Mouse (Mus musculus) small intestine, adult 2 months (tissue): ENCODE measurements around the gene Ptprd. TPM values are rescaled to one million over a fixed set of nuclear protein-coding genes. Genes with fewer than 3 reads are reported as not detected.

Experiments
- H3K27ac ChIP-seq: fragments of 200-500 bp; 2 replicates; pipeline ENCODE4 v1.5.1; 2012; ENCODE audit warnings: low read depth, low read length, control low read depth, inconsistent platforms; ENCODE audit not compliant: insufficient read depth
- H3K27me3 ChIP-seq: fragments of 200-500 bp; 2 replicates; pipeline ENCODE4 v1.6.1; 2012; ENCODE audit warnings: mild to moderate bottlenecking, moderate library complexity, low read length, inconsistent platforms; ENCODE audit not compliant: control insufficient read depth, insufficient read depth
- H3K36me3 ChIP-seq: fragments of 200-500 bp; 2 replicates; pipeline ENCODE4 v1.6.1; 2012; ENCODE audit warnings: mild to moderate bottlenecking, low read length, control low read depth, inconsistent platforms; ENCODE audit not compliant: control insufficient read depth, insufficient read depth
- H3K4me1 ChIP-seq: fragments of 200-500 bp; 2 replicates; pipeline ENCODE4 v1.6.1; 2012; ENCODE audit warnings: low read length, inconsistent platforms, mixed read lengths; ENCODE audit not compliant: control insufficient read depth, insufficient read depth, insufficient read length
- H3K4me3 ChIP-seq: fragments of 200-500 bp; 2 replicates; pipeline ENCODE4 v1.5.1; 2012; ENCODE audit warnings: low read depth, mild to moderate bottlenecking, control low read depth, inconsistent platforms, low read length, moderate library complexity
- CTCF ChIP-seq: fragments of 200-500 bp; IDR thresholded peaks from 2 replicates; pipeline ENCODE4 v1.5.1; 2012; ENCODE audit warnings: low read depth, mild to moderate bottlenecking, control low read depth, inconsistent platforms, low read length, moderate library complexity, mixed read lengths; ENCODE audit not compliant: insufficient replicate concordance, insufficient read length; ENCODE audit errors: extremely low read depth
- POLR2A ChIP-seq: fragments of 200-500 bp; IDR thresholded peaks from 2 replicates; pipeline ENCODE4 v1.6.1; 2012; ENCODE audit warnings: low read depth, mild to moderate bottlenecking, control low read depth, inconsistent platforms, low read length, moderate library complexity
- WGBS: fragments of 180-500 bp; shearing (Covaris S2); methylation state at CpG from one replicate; pipeline ENCODE4 v1.1.7; 2018; 5-methylcytosine and 5-hydroxymethylcytosine counted together
- polyA plus RNA-seq: library from polyadenylated mRNA; depleted of rRNA; stranded (reverse); fragments of >200 nt; gene quantifications from 2 replicates; pipeline ENCODE4 v1.2.3, GENCODE M21; 2012

Gene Ptprd
- polyA plus RNA-seq, 1 experiment = 1.5 TPM

- H3K27ac ChIP-seq = no peak overlapping the region
- no peak for TF ChIP-seq POLR2A
- TF ChIP-seq CTCF = no peak
- no peak overlapping the region for H3K4me3 ChIP-seq
- H3K36me3 ChIP-seq = no peaks in the 10 kb centered on the region
- no peaks in the 10 kb centered on the region for H3K27me3 ChIP-seq
- 68% methylated on average over 3 of the region's 3 CpGs for WGBS
- H3K4me1 ChIP-seq = no peaks in the 10 kb centered on the region
These were observed 1725.9 kb downstream of the Ptprd start for GRCm38 (mm10) chr4:76485848-76486247.

- peaks cover 1% of the 10 kb centered on the region; the same call in 1 of the 2 replicates for H3K4me1 ChIP-seq
- no peak overlapping the region for H3K4me3 ChIP-seq
- TF ChIP-seq CTCF = no peak
- no peak for TF ChIP-seq POLR2A
- no peaks in the 10 kb centered on the region for H3K36me3 ChIP-seq
- 17% methylated on average over 3 of the region's 3 CpGs for WGBS
- no peaks in the 10 kb centered on the region for H3K27me3 ChIP-seq
- H3K27ac ChIP-seq = no peak overlapping the region
These were observed 1743.2 kb downstream of the Ptprd start for GRCm38 (mm10) chr4:76468366-76469100.

- H3K27me3 ChIP-seq = no peaks in the 10 kb centered on the region
- 11% methylated on average over 1 of the region's 1 CpGs for WGBS
- TF ChIP-seq POLR2A = no peak
- TF ChIP-seq CTCF = no peak
- H3K27ac ChIP-seq = no peak overlapping the region
- H3K4me1 ChIP-seq = peaks cover 1% of the 10 kb centered on the region; the same call in 1 of the 2 replicates
- no peak overlapping the region for H3K4me3 ChIP-seq
- no peaks in the 10 kb centered on the region for H3K36me3 ChIP-seq
These were observed 1747.1 kb downstream of the Ptprd start for GRCm38 (mm10) chr4:76464682-76465081.

GRCm38 (mm10) chr4:76461336-76461735 lies 1750.4 kb downstream of the Ptprd start:
- Histone ChIP-seq H3K27me3 (no peaks in the 10 kb centered on the region), H3K4me1 (0 out of 2 replicates have a peak, but pooled peaks cover 1% of the 10 kb centered on the region), H3K27ac (no peak overlapping the region), H3K36me3 (no peaks in the 10 kb centered on the region), H3K4me3 (no peak overlapping the region)
- WGBS = 50% methylated on average over 5 of the region's 5 CpGs
- no peak for TF ChIP-seq CTCF
- no peak for TF ChIP-seq POLR2A

- no peaks in the 10 kb centered on the region for H3K36me3 ChIP-seq
- TF ChIP-seq CTCF (no peak), POLR2A (no peak)
- 82% methylated on average over 1 of the region's 1 CpGs for WGBS
- H3K27me3 ChIP-seq = no peaks in the 10 kb centered on the region
- H3K4me3 ChIP-seq = no peak overlapping the region
- H3K4me1 ChIP-seq = 0 out of 2 replicates have a peak, but pooled peaks cover 1% of the 10 kb centered on the region
- H3K27ac ChIP-seq = no peak overlapping the region
These were observed 1751.2 kb downstream of the Ptprd start for GRCm38 (mm10) chr4:76460556-76460955.

GRCm38 (mm10) chr4:76459621-76460020 lies 1752.1 kb downstream of the Ptprd start:
- Histone ChIP-seq H3K4me3 (no peak overlapping the region), H3K27ac (no peak overlapping the region), H3K4me1 (0 out of 2 replicates have a peak, but pooled peaks cover 1% of the 10 kb centered on the region), H3K27me3 (no peaks in the 10 kb centered on the region), H3K36me3 (no peaks in the 10 kb centered on the region)
- TF ChIP-seq CTCF (no peak), POLR2A (no peak)

GRCm38 (mm10) chr4:76452286-76452685 lies 1759.5 kb downstream of the Ptprd start:
- no peak overlapping the region for H3K27ac ChIP-seq
- no peaks in the 10 kb centered on the region for H3K36me3 ChIP-seq
- no peaks in the 10 kb centered on the region for H3K27me3 ChIP-seq
- TF ChIP-seq CTCF (no peak), POLR2A (no peak)
- no peaks in the 10 kb centered on the region for H3K4me1 ChIP-seq
- no peak overlapping the region for H3K4me3 ChIP-seq
- 84% methylated on average over 4 of the region's 4 CpGs for WGBS
